Mouse (Mus musculus): ENCODE measurements at regions not wholly inside any gene's neighbourhood (a gene's known extent, or its start where the extent isn't known, plus 50 kb on each side); places are given as distances from the start of the nearest gene placed in this dataset.

DNA sequence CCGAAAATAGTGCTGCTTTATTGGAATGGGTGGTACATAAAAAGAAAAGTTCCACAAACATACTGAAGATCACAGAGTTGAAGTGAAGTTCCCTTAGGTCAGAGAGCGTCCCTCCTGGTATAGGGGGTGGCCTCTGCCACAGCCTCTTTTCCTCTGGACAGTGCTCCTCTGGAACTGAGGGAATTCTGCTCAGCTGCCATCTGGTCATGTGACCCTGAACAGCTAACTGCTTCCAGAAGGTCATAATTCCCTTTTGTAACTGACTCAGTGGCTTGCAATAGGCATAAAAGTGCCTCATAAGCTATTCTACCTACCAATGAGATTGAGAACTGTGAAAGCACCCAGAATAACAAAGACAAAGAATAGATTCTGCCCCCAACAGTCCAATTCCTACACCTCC is 414.4 kb downstream of the Lrig3 start:
- no peak for TF ChIP-seq POLR2A (IDR thresholded peaks at IDR 0.05; ENCODE audit: control insufficient read depth, low read depth, low read length)
- TF ChIP-seq CTCF (IDR thresholded peaks at IDR 0.05; ENCODE audit: control insufficient read depth, insufficient read depth, insufficient replicate concordance, low read depth, low read length): no peak
